Mouse (Mus musculus): ENCODE data around the gene Snap47.

Gene Snap47

DNA sequence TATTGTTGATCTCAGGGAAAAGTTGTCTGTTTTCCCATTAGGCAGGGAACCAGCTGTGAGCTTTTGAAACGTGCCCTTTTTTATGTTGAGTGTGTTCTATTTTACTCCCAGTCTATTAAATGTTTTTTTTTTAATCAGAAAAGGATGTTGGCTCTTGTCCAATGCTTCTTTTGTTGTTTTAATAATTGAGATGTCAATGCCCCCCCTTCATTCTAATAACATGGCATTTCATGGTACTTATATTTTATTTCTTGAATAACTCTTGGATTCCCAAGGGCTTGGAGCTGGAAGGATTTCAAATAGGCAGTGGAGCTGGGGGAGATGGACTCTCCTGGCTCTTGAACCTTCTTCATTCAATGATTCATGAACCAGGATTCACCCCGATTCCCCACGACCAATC lies 85.0 kb downstream of the Snap47 start:
- DNase-seq = no peak

DNA sequence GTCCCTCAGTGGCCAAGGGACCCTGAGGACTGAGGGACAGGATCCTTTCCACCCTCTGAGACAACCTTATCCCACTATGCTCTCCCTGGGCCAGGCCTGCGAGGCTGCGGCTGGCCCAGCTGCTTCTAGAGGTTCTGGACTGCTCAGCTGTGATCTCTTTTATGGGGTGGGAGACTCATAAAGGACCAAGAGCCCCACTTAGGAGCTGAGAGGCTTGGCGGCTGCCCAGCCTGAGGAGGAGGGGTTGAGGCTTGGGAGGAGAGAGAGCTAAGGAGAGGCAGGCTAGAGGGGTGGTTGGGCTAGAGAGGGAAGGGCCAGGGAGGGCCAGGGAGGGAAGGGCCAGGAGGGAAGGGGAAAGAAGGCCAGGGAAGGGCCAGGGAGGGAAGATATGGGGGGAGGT lies 86.6 kb downstream of the Snap47 start:
- no peak for DNase-seq

DNA sequence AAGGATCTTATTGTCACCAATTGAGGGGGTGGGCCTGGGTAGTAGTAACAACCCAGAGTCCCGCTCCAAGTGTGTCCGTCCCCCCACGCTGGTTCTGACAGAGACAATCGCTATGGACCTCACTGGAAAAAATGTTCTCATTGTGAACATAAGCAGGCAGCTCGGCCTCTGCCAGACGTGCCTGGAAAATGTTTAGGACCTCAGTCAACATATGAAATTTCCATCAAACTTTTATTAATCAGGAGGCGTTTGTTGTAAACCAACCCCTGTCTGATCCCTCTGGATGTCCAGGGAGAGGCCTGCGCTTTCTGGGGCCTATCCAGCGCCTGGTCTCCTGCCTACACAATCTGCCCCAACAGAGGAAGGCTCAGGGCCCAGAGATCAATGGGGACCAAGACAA lies 87.0 kb downstream of the Snap47 start:
- DNase-seq = no peak

DNA sequence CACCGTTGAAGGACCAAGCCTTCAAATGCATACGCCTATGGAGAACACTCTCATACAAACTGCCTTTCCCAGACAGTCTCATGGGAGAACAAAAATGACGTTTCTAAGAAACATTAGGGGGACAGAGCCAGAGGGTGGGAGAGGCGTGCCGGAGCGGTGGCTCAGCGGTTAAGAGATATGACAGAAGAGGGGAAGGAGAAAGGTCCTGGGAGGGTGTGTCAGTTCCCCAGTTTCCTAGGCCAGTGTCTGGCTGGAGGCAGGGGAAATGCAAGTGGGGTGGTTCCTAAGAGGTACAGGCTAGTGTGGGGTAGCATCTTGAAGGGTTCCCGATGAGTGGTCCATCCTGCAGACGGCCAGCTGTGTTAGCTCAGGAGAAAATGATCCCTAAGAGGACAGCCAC lies 89.7 kb downstream of the Snap47 start:
- DNase-seq = no peak
